Mouse (Mus musculus) embryonic facial prominence, embryonic 12.5 days (tissue): Measurements from ENCODE around the gene Gm11020. TPM values are rescaled to one million over a fixed set of nuclear protein-coding genes. Genes with fewer than 3 reads are reported as not detected.
A peak's percentile ranks its signal among the peaks of the same experiment; 100 is the strongest.

ENCODE experiments used
- ATAC-seq: fragments of 200-750 bp; cut with Nextera tagmentation; 2 replicates; pipeline ENCODE4 v1.8.0; 2017; ENCODE audit not compliant: insufficient number of reproducible peaks, insufficient read depth, low FRiP score, low TSS enrichment
- H3K27ac ChIP-seq: fragments of 300-500 bp; sonication (generic); 2 replicates; pipeline ENCODE4 v1.5.1; 2016; ENCODE audit warnings: mild to moderate bottlenecking
- H3K27me3 ChIP-seq: fragments of 300-500 bp; sonication (generic); 2 replicates; pipeline ENCODE4 v1.6.1; 2016; ENCODE audit warnings: mild to moderate bottlenecking, moderate library complexity
- H3K36me3 ChIP-seq: fragments of 300-500 bp; sonication (generic); 2 replicates; pipeline ENCODE4 v1.6.1; 2016; ENCODE audit warnings: mild to moderate bottlenecking
- H3K4me1 ChIP-seq: fragments of 300-500 bp; sonication (generic); 2 replicates; pipeline ENCODE4 v1.6.1; 2016
- H3K4me2 ChIP-seq: fragments of 300-500 bp; sonication (generic); replicated peaks from 2 replicates; pipeline ENCODE4 v1.6.1; 2016; ENCODE audit warnings: mild to moderate bottlenecking, moderate library complexity
- H3K4me3 ChIP-seq: fragments of 300-500 bp; sonication (generic); 2 replicates; pipeline ENCODE4 v1.5.1; 2016; ENCODE audit warnings: mild to moderate bottlenecking
- H3K9ac ChIP-seq: fragments of 300-500 bp; sonication (generic); 2 replicates; pipeline ENCODE4 v1.6.1; 2016; ENCODE audit warnings: mild to moderate bottlenecking, moderate library complexity
- H3K9me3 ChIP-seq: fragments of 300-500 bp; sonication (generic); 2 replicates; pipeline ENCODE4 v1.6.1; 2016; ENCODE audit warnings: mild to moderate bottlenecking, moderate library complexity
- WGBS: fragments of 180-500 bp; shearing (Covaris S2); methylation state at CpG from one replicate; pipeline ENCODE4 v1.1.7; 2016; 5-methylcytosine and 5-hydroxymethylcytosine counted together
- polyA plus RNA-seq: library from polyadenylated mRNA; unstranded; fragments of >200 nt; fragmentation: Nextera tagmentation; extraction: Ambion mirVana; gene quantifications from 2 replicates; pipeline ENCODE4 v1.2.1, GENCODE M21; 2016

The Gm11020 gene
- polyA plus RNA-seq, 1 experiment from 2014 or later: not detected

- 13% methylated on average over 7 of the region's 7 CpGs for WGBS
- 0 out of 2 replicates have a peak, but pooled peaks have one; percentile 4 for ATAC-seq
- H3K27ac ChIP-seq: no peak overlapping the region
Measured at GRCm38 (mm10) chr8:104343957-104344356, 22.6 kb downstream of the Gm11020 start.

GRCm38 (mm10) chr8:104344622-104345021 is 23.3 kb downstream of the Gm11020 start:
- peaks cover 43% of the 10 kb centered on the region; the same call in 1 of the 2 replicates for H3K36me3 ChIP-seq
- H3K4me2 ChIP-seq: no peak overlapping the region
- H3K27me3 ChIP-seq: no peaks in the 10 kb centered on the region
- H3K27ac ChIP-seq: no peak overlapping the region
- H3K9ac ChIP-seq: no peak overlapping the region
- no peak for ATAC-seq
- peaks cover 8% of the 10 kb centered on the region; the same call in 1 of the 2 replicates for H3K4me1 ChIP-seq
- no peak overlapping the region for H3K4me3 ChIP-seq
- H3K9me3 ChIP-seq: no peaks in the 10 kb centered on the region
- WGBS: 90% methylated on average over 5 of the region's 5 CpGs

More at GRCm38 (mm10) chr8:104343957-104344356, 22.6 kb downstream of the Gm11020 start:
- no peaks in the 10 kb centered on the region for H3K27me3 ChIP-seq
- peaks cover 12% of the 10 kb centered on the region; the same call in 1 of the 2 replicates for H3K4me1 ChIP-seq
- 0 out of 2 replicates have a peak overlapping the region, but pooled peaks have one; percentile 5 for H3K4me2 ChIP-seq
- H3K9me3 ChIP-seq: no peaks in the 10 kb centered on the region
- no peak overlapping the region for H3K4me3 ChIP-seq
- H3K9ac ChIP-seq: no peak overlapping the region
- peaks cover 43% of the 10 kb centered on the region; the same call in 1 of the 2 replicates for H3K36me3 ChIP-seq

DNA sequence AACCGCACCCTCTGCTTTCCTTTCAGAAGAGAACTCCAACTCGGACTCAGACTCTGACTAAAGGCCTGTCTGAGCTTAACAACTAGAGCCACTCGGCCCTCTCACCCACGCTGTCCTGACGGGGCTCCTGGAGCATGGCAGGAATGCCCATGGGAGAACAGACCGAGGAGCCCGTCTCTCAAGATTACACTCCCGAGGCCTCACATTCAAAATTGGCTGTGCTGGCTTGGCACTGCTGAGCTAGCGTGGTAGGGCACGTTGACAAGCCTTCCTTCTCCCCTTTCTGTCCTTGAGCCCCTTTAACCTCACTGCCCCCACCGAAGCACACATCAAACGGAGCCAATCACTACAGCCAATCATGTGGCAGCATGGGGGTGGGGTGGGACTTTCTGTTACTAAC is 25.3 kb downstream of the Gm11020 start:
- Histone ChIP-seq H3K27ac (no peak overlapping the region), H3K9me3 (no peaks in the 10 kb centered on the region), H3K9ac (no peak overlapping the region; the same call in 1 of the 2 replicates), H3K36me3 (peaks cover 43% of the 10 kb centered on the region; the same call in 1 of the 2 replicates), H3K4me1 (peaks cover 2% of the 10 kb centered on the region; the same call in 1 of the 2 replicates), H3K4me3 (no peak overlapping the region), H3K4me2 (no peak overlapping the region), H3K27me3 (no peaks in the 10 kb centered on the region)
- ATAC-seq: no peak
- WGBS: 56% methylated on average over 12 of the region's 12 CpGs

- no peak overlapping the region for H3K9ac ChIP-seq
- no peak for ATAC-seq
- no peaks in the 10 kb centered on the region for H3K27me3 ChIP-seq
- 88% methylated on average over 5 of the region's 5 CpGs for WGBS
- no peaks in the 10 kb centered on the region for H3K9me3 ChIP-seq
- no peak overlapping the region for H3K4me3 ChIP-seq
- H3K4me1 ChIP-seq: no peaks in the 10 kb centered on the region
- H3K4me2 ChIP-seq: no peak overlapping the region
- no peak overlapping the region for H3K27ac ChIP-seq
- peaks cover 47% of the 10 kb centered on the region for H3K36me3 ChIP-seq
Measured at GRCm38 (mm10) chr8:104348971-104349370, 27.6 kb downstream of the Gm11020 start.

GRCm38 (mm10) chr8:104350047-104350446 is 28.7 kb downstream of the Gm11020 start:
- H3K36me3 ChIP-seq: peaks cover 47% of the 10 kb centered on the region
- WGBS: 65% methylated on average over 13 of the region's 13 CpGs

DNA sequence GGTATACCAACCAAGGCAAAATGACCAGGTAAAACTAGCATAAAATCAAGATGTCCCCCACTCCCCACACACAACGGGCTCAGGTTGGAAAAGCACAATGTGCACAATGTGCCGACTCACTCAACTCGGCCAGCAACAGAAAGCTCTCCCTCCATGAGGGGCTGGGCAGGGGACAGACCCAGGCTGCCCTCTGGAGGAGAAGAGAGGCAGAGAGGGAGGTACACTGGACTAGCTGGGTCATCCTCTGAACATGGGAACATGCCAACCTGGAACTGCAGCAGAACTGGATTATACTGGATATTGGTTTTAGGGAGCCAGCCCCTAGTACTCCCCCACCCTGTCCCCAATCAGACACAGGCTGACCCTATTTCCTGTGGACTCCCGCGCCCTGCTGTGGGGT is 31.8 kb downstream of the Gm11020 start:
- Histone ChIP-seq H3K36me3 (peaks cover 26% of the 10 kb centered on the region), H3K4me2 (no peak overlapping the region)
- ATAC-seq: 0 out of 2 replicates have a peak, but pooled peaks have one; percentile 23

More at GRCm38 (mm10) chr8:104350047-104350446, 28.7 kb downstream of the Gm11020 start:
- no peaks in the 10 kb centered on the region for H3K4me1 ChIP-seq
- ATAC-seq: no peak
- no peaks in the 10 kb centered on the region for H3K27me3 ChIP-seq
- no peaks in the 10 kb centered on the region for H3K9me3 ChIP-seq
- H3K27ac ChIP-seq: no peak overlapping the region
- no peak overlapping the region for H3K4me2 ChIP-seq
- H3K9ac ChIP-seq: no peak overlapping the region
- H3K4me3 ChIP-seq: no peak overlapping the region

GRCm38 (mm10) chr8:104354504-104354903 is 33.1 kb downstream of the Gm11020 start:
- WGBS: 94% methylated on average over 10 of the region's 10 CpGs
- H3K9me3 ChIP-seq: no peaks in the 10 kb centered on the region
- no peak overlapping the region for H3K4me3 ChIP-seq
- ATAC-seq: no peak
- H3K9ac ChIP-seq: no peak overlapping the region
- no peak overlapping the region for H3K27ac ChIP-seq
- no peaks in the 10 kb centered on the region for H3K27me3 ChIP-seq
- peaks cover 26% of the 10 kb centered on the region for H3K36me3 ChIP-seq
- H3K4me2 ChIP-seq: no peak overlapping the region
- no peaks in the 10 kb centered on the region for H3K4me1 ChIP-seq

More for the DNA sequence above, 31.8 kb downstream of the Gm11020 start:
- no peaks in the 10 kb centered on the region for H3K9me3 ChIP-seq
- H3K27ac ChIP-seq: no peak overlapping the region
- 54% methylated on average over 5 of the region's 5 CpGs for WGBS
- no peaks in the 10 kb centered on the region for H3K27me3 ChIP-seq
- no peak overlapping the region for H3K4me3 ChIP-seq
- no peak overlapping the region for H3K9ac ChIP-seq
- no peaks in the 10 kb centered on the region for H3K4me1 ChIP-seq

DNA sequence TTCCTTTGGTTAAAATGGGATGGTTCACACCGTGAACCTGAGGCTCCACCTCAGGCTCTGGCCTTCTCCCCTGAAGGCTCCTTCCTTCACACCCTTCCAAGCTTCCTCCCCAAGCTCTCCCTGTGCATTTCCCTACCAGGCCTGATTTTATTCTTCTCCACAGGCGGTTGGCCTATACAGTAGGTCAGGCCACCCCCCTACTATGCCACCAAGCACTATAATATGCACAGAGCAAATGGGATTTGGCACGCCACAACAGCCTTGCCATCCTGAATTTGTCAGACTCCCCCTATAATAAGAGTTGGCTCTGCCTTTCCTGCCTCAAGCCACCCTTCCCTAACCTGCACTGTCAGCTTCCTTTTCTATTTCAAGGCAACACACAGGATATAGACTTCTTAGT is 37.3 kb downstream of the Gm11020 start:
- no peaks in the 10 kb centered on the region for H3K9me3 ChIP-seq
- no peak overlapping the region for H3K27ac ChIP-seq
- no peaks in the 10 kb centered on the region for H3K4me1 ChIP-seq
- peaks cover 22% of the 10 kb centered on the region for H3K36me3 ChIP-seq
- 88% methylated on average over 3 of the region's 3 CpGs for WGBS
- H3K9ac ChIP-seq: no peak overlapping the region
- H3K4me2 ChIP-seq: no peak overlapping the region
- no peak for ATAC-seq
- H3K27me3 ChIP-seq: no peaks in the 10 kb centered on the region
- no peak overlapping the region for H3K4me3 ChIP-seq

DNA sequence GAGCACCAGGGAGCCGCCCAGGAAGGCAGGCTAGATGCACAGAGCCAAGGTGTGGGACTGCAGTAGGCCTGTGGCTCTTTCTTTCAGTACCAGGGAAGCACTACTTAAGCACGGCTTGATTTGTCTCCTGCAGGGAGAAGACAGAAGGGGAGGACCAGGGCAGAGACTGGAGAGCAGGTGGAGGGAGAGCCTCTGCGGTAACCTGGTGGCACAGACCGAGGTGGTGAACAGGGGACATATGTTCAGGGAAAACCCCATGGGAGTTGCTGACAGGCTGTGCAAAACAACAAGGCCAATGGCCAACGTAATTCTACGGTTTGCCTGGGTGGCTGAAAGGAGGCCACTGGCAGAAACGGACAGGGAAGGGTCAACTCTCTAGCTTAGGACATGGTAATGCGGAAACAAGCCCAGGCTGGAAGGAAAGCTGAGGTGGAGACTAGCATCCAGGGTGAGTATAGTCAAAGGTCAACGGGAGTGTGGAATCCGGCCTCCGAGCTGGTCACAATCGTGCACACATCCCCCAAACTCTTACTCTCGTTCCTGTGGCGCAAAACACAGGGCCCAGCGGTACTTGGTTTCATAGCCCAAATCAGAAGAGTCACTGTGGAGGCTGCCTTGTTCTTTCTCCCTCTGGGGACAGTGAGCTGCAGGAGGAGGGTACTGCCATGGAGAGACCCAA is 38.5 kb downstream of the Gm11020 start:
- Histone ChIP-seq H3K9ac (no peak overlapping the region), H3K4me3 (no peak overlapping the region), H3K4me1 (no peaks in the 10 kb centered on the region), H3K9me3 (no peaks in the 10 kb centered on the region), H3K36me3 (peaks cover 11% of the 10 kb centered on the region), H3K27ac (no peak overlapping the region), H3K27me3 (no peaks in the 10 kb centered on the region), H3K4me2 (no peak overlapping the region)
- no peak for ATAC-seq
- 69% methylated on average over 15 of the region's 15 CpGs for WGBS

- Histone ChIP-seq H3K36me3 (0 out of 2 replicates have a peak, but pooled peaks cover 3% of the 10 kb centered on the region), H3K4me1 (peaks cover 3% of the 10 kb centered on the region; the same call in 1 of the 2 replicates), H3K27me3 (no peaks in the 10 kb centered on the region), H3K4me3 (no peak overlapping the region), H3K27ac (no peak overlapping the region), H3K9me3 (no peaks in the 10 kb centered on the region), H3K4me2 (no peak overlapping the region), H3K9ac (no peak overlapping the region)
- WGBS: 86% methylated on average over 9 of the region's 9 CpGs
- no peak for ATAC-seq
Measured at GRCm38 (mm10) chr8:104365695-104366094, 44.3 kb downstream of the Gm11020 start.

GRCm38 (mm10) chr8:104367398-104367797 is 46.0 kb downstream of the Gm11020 start:
- H3K4me2 ChIP-seq: no peak overlapping the region
- H3K9me3 ChIP-seq: no peaks in the 10 kb centered on the region
- 55% methylated on average over 5 of the region's 5 CpGs for WGBS
- no peaks in the 10 kb centered on the region for H3K27me3 ChIP-seq
- no peak overlapping the region for H3K27ac ChIP-seq
- no peak for ATAC-seq
- H3K4me1 ChIP-seq: peaks cover 3% of the 10 kb centered on the region; the same call in 1 of the 2 replicates
- no peak overlapping the region for H3K9ac ChIP-seq
- 0 out of 2 replicates have a peak, but pooled peaks cover 3% of the 10 kb centered on the region for H3K36me3 ChIP-seq
- no peak overlapping the region for H3K4me3 ChIP-seq

- no peak for ATAC-seq
- Histone ChIP-seq H3K27me3 (no peaks in the 10 kb centered on the region), H3K4me1 (peaks cover 3% of the 10 kb centered on the region; the same call in 1 of the 2 replicates), H3K27ac (no peak overlapping the region), H3K4me2 (no peak overlapping the region), H3K4me3 (no peak overlapping the region), H3K9me3 (no peaks in the 10 kb centered on the region), H3K9ac (no peak overlapping the region), H3K36me3 (no peaks in the 10 kb centered on the region)
- 76% methylated on average over 12 of the region's 12 CpGs for WGBS
Measured at GRCm38 (mm10) chr8:104369591-104369990, 48.2 kb downstream of the Gm11020 start.
